Mouse (Mus musculus): ENCODE measurements around the gene Hnrnpf. TPM values are rescaled to one million over a fixed set of nuclear protein-coding genes. Genes with fewer than 3 reads are reported as not detected.
"Not testable (repeated sequence)": the region's sequence is repeated elsewhere in the genome, so short reads cannot be mapped to it uniquely, and the experiment has no call there.

Gene Hnrnpf
- total RNA-seq (2021), result 100 to 1,000 TPM; 424 to 432 TPM
- long read RNA-seq, experiment 1, transcript Hnrnpf-208 (4 exons, 956 nt), result minor isoform, 66 of 706 reads
- long read RNA-seq, experiment 1, transcript Hnrnpf-201 (4 exons, 2,147 nt), result major isoform, 189 of 706 reads
- long read RNA-seq, experiment 1, transcript Hnrnpf-209 (3 exons, 2,280 nt), result minor isoform, 110 of 706 reads
- long read RNA-seq, experiment 1, transcript Hnrnpf-210 (1 exons, 1,922 nt), result minor isoform, 30 of 706 reads
- long read RNA-seq, experiment 1, partial matches to known transcripts, result 214 of 706 reads
- long read RNA-seq, experiment 1, other reads (novel, unspliced or antisense), result 94 of 706 reads
- long read RNA-seq, experiment 2, transcript Hnrnpf-201 (4 exons, 2,147 nt), result major isoform, 74 of 285 reads
- long read RNA-seq, experiment 2, transcript Hnrnpf-208 (4 exons, 956 nt), result minor isoform, 28 of 285 reads
- long read RNA-seq, experiment 2, transcript Hnrnpf-209 (3 exons, 2,280 nt), result minor isoform, 35 of 285 reads
- long read RNA-seq, experiment 2, transcript Hnrnpf-210 (1 exons, 1,922 nt), result minor isoform, 20 of 285 reads
- long read RNA-seq, experiment 2, partial matches to known transcripts, result 102 of 285 reads
- long read RNA-seq, experiment 2, other reads (novel, unspliced or antisense), result 26 of 285 reads

DNA sequence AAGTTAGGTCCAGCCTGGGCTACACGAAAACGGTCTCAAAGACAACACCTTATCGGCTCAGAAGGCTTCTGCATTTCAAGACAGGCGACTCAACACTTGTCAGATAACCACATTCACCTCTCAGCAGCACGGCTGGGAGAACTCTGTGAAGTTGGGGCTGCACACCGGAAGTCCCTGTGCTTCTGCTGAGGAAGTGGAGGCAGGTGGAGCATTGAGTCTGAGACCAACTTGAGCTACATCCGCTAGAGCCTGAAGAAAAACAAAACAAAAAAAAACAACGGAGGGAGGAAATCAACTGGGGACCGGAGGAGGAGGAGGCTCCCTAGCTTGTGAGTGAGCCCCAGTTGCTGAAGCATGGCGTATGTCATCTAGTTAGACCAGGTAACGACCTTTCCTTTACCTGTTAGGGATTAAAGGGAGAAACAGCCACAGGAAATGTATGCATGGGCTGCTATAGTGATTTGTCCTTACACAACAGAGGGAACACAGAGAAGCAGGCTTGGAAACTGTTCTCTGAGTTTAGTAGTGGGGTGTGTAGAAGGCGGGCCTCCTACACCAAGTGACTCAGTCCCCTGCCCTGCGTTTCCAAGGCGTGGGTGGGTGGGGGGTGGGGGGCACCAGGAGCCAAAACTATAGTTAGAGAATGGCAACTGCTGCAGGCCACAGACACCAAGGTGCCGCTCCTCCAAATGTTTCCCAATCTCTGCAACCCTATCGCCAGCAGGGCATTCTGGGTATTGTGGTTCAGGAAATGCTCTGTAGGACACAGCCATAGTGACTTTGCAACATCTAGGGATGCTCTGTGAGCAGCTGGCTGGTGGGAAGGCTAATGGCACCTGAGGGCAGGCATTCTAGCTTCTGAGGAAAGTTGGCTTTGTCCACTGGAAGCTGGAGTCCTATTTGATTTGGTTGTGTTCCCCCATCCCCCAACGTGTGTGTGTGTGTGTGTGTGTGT, at the start of gene Hnrnpf:
Hnrnpf (plus strand) TSS at position 199 of the 955 bp plus-strand sequence.
- no peak for DNase-seq

DNA sequence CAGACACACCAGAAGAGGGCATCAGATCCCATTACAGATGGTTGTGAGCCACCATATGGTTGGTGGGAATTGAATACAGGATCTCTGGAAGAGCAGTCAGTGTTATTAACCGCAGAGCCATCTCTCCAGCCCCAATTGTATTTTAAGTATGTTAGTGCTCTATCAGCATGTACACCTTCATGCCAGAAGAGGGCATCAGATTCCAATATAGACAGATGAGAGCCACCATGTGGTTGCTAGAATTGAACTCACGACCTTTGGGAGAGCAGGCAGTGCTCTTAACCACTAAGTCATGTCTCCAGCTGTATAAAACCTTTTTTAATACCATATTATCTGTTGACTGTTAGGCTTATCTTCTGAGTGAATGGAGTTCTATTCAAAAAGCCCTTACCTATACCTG, 48.4 kb upstream of the Hnrnpf start:
- DNase-seq, result no peak

DNA sequence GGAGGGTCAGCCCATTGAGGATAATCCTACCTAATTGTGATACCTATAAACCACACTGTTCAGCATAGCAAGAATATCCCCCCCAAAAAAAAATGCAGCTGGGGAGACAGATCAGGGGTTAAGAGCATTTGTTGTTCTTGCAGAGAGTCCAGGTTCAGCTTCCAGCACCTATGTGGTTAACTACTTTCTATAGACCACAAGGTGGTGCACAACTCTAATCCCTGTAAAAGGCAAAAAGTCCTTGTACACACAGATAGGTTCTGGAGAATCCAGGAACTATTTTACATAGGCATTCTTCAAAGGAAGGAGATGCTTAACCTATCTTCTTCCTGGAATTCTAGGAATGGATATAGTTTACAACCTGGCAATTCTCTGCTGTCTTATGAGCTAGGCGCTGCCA, 42.1 kb upstream of the Hnrnpf start:
- no peak for DNase-seq

DNA sequence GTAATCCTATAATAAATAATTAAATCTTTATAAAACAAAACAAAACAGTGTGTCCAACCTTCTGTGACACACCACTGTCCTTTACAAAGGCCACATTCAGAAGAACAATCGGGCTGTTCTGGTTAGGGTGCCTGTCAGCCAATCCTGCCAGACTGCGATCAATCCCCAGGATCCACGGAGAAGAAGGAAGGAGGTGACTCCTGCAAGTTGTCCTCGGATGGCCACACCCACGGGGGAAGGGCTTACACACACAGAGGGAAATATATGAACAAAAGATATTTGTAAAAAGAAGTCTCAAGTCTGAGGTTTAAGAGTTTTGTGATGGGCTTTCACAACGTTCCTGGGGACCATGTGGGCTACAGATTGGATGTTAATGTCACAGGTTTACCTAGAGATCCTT, 38.3 kb upstream of the Hnrnpf start, which contains the start of gene Zfp239:
Zfp239 (plus strand) TSS at position 253 of the 400 bp plus-strand sequence.
- no peak for DNase-seq

DNA sequence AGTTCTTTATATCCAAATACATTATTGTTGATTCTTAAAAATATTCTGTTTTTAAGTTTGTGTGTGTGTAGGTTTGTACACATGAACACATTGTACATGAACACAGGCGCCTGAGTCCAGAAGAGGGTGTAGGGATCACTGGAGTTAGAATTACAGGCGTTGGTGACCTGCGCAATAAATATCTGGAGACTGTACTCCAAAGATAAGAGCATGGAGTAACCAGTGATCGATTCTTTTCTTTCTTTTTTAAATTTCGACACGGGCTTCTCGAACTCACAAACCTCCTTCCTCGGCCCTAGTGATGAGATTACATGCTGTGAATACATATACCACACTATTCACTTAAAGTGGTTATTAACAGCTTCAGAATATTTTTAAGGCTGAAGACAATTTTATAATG, 37.7 kb upstream of the Hnrnpf start:
- no peak for DNase-seq

DNA sequence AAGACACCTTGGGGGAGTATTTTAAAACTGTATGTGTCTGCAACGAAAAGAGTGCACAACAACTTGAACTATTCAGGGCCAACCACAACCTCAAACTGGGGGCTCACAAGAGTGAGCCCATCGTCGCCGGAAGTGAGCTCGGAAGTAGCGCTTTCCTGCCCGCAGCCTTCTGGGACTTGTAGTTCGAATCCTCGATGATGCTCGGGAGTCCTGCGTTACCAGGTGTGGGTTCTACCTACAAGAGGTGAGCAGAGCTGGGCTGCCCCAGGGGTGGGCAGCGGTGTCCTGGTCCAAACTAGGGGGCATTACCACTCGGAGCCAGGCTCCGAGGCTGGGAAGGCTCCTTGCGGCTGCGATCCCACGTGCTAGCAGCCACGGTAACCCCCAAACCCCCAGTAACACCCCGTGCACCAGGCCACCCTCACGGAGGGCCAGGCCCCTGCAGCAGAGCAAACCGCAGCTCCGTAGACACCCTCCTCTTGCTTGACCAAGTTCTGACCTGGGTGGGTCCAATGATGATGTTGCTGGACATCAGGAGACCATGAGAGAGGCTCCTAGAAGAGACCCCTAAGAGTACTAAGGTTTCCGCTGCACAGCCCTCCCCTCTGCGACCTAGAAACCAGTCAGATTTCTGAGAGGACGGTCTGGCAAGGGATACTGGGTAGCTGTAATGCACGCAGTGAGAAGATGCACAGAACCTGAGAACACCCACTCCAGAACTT, 37.1 kb upstream of the Hnrnpf start:
- peak; percentile 52 for DNase-seq

DNA sequence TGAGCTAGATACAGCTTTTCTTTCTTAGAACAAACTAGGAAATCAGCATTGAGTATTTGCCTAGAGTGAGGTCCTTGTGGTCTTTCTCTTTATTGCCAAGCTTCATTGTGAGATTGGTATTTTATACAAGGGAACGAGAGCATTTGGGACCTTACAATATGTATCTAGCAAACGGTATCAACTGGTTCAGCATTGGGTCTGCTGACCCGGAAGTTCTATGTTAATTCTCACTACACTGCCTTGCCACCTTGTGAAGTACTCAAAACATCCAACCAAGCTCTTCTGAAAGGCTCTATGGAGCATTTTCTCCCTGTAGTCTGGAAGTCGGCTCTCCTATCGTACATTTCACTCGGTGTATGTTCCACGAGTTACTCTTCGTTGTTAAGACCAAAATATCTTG, 36.4 kb upstream of the Hnrnpf start:
- DNase-seq, result no peak

DNA sequence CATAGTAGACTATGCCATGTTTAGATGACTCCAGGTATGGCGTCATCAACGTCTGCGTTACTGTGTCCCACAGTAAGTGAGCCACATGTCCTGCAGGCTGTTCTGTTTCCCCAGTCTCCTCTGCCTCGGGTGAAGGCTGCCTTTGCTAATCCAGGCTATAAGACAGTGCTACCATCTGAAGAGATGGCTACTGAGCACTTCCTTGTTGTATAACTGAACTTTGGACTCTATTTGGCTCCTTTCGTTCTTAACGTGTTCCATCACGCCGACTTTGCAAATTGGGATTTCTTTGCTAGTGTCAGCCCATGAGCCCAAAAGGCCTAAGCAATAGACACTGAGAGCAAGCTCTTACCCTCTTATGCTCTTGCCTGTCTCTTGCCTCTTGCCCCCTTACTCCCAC, 31.9 kb upstream of the Hnrnpf start:
- no peak for DNase-seq

DNA sequence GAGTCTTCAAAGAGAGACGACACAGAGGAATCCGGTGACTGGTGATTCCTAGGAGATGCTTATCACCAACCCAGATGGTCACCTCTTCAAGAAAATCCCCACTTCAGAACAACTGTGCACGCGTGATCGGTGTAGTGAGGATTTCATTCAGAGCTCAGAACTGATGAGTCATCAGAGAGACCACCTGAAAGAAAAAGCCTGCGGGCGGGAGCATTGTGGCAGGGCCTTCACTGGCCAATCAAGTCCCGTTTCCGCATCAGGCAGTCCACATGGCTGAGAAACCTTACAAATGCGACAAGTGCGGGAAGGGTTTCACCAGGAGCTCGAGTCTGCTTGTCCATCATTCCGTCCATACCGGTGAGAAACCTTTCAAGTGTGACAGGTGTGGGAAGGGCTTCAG, 29.1 kb upstream of the Hnrnpf start:
- no peak for DNase-seq

DNA sequence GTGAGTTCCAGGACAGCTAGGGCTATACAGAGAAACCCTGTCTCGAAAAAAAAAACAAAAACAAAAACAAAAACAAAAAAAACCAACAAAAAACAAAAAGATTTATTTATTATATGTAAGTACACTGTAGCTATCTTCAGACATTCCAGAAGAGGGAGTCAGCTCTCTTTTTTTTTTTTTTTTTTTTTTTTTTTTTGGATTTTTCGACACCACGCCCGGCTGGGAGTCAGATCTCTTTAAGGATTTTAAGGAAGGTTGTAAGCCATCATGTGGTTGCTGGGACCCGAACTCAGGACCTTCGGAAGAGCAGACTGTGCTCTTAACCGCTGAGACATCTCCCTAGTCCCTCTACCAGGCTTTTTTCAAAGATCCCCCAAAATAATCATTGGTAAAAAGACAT, 26.7 kb upstream of the Hnrnpf start:
- not testable (repeated sequence) for DNase-seq

DNA sequence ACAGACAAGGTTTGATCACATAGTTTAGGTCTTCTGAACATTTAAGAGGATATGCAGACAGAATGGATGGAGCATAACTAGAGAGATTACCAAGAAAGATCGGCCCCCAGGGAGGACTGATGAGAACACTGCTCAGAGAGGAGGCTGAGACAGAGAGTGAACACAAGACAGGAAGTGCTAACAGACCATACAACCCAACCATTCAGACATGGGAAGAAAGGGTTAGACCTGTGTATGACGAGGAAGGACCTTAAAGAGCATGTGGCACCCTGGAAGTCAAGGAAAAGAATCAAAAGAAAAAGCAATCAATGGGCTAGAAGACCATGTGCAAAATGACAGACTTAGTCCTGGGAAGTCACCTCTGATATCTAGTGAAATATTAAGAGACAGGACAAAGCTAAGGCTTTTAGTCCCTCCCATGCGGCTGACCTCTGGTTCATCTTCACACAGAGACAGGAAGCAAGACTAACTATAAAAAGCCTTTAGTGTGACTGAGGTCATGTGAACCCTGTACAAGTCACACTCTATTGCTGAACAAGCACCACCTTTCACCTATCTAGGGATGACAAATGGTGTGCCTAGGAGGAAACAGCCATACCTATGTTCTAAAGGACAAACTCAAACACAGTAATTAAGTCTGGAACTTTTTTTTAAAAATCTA, 25.4 kb upstream of the Hnrnpf start:
- no peak for DNase-seq

DNA sequence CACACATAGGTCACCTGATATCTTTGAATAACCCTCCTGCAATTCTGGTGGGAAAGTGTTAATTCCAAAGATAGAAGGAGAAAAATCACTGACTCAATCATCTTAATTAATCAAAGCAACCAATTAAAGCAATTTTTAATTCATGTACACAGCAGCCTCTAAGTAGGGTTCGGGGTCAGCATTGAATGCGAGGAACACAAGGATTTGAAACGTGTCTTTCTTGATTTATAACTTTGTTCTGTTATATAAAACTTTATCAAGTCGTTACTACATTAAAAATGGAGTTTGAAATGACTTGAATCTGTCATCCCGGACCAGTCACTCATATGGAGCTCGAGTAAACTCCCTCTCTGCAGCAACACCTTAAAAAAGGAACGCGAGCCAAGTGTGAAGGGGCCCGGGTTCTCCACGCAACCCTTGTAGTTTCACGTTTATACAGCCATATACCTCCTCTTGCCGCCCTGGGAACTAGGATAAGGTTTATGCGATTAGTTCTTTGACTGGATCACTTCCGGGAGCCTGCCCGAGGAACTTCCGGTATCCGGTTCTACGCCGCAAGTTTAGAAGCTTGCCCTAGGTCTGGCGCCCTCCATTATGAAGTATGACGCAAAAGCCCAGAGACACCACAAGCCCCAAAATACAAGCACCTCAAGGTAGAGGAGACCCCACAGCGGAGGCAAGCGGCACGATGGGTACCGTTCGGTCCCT, 21.3 kb upstream of the Hnrnpf start:
- DNase-seq, result peak; percentile 89

DNA sequence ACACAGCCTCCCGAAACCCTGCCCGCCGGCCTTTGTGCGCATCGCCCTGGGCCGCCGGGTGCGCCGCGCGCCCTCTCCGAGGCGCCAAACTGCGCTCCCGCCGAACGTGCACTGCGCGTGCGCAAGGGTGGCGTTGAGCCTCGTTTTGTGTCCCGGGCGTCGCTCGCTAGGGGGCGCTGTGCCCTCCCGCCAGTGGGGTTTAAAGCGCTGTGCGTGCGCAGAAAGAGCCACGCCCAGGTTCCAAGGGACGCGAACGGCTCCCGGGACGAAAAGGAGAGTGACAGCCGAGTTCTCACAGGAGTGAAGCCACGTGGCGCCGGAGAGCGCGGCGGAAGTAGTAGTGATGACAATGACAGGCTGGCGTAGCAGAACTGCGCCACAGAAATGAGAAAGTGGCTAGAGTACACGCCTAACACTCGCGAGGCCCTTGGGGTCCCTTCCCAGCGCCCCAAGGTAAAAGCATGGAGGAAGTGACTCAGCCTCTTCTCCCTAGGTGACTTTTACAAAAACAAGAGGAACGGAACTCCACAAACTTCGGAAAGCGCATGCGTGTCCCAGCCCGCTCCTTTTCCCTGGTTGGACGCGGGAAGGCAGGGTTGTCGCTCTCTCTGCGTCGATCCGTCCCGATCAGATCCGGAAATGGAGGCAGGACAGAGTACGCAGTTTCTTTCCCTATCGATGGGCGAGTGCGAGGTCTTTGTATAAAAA, 20.6 kb upstream of the Hnrnpf start:
- DNase-seq, result peak; percentile 100

DNA sequence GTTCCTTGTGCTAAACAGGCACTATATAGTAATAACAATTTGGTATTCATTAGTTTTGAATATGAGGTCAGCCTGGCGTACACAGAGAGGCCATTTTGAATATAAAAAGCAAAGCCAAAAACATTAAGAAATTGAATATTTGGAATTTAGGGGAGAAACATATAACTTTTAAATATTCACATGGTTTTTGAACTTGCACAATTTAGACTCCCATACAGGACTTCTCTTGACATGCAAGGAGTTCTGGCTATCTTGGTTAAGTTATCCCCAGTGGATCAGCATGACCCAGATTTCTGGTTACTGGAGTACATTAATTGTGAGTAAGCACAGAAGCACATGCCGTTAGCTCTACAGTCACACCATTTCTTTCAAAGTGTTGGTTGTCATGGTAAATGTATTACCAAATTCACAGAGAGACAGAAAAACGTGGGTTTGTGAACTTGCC, 19.7 kb upstream of the Hnrnpf start:
- no peak for DNase-seq

DNA sequence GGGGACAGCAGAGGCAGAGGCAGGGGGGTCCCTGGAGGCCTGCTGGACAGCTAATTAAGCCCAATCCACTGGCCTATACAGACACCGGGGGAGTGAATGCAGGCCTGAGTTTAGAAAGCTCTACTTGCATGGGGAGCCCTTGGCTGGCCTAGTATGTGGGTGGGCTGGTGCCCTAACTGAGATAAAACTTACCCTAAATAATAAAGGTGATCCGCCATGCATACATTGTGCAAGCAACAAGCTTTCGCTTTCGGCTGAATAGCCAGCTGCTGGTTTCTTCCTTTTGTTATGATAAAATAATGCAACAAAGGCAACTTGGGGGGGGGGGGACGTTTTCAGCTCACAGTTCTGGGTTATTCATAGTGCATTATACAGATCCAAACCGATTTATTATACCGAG, 18.9 kb upstream of the Hnrnpf start:
- DNase-seq, result no peak

DNA sequence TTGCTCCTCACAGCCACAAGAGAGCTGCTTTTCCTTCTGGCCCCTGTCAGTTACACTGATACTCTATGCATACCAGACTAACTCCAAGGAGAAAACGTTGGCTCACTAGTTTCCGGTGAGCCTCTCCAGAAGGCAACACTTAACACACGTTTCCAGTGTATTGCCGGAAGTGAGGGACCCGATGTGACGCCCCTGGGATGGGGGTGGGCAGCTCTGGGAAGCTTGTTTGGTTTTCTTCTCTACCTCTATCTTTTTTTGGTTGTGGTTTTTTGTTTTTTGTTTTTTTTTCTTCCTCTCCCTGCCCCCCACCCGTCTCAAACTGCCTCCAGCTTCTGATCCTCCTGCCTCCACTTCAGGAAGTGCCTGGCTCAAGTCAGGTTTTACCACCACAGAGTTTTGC, 18.1 kb upstream of the Hnrnpf start:
- no peak for DNase-seq

DNA sequence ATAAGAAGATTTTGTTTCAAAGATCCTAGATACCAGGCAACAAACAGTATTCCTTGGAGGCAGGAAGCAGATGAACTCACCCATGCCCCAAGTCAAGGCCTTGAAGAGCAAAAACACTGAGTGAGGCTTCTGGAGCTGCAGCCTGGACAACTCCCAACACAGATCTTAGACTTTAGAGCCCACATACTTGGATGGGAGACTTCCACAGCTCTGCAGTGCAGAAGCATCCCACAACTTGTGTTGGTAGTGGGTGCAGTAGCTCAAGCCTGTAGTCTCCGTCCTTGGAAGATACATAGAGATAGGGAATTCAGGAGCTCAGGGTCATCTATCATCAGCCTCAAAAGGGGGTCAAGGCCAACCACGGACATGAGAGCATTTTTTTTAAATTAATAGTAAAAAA, 14.2 kb upstream of the Hnrnpf start:
- DNase-seq, result no peak

DNA sequence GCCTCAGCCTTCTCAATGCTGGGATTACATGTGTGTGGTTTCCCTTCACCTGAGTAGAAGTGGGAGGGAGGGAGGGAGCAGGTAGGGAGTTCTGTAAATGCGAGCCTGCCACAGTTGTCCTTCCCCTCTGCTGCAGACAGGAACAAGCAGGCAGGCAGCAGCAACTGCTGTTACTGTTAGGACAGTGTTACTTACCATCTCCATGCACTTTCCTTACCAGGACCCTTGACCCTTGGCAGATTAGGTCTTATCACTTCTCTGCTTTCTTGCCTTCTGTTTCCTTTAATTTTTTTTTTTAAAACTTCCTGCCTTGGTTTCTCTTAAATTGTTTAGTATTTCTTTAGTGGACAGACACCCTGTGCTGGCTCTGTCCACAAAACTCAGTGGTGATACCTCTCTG, 12.1 kb upstream of the Hnrnpf start:
- DNase-seq, result no peak

DNA sequence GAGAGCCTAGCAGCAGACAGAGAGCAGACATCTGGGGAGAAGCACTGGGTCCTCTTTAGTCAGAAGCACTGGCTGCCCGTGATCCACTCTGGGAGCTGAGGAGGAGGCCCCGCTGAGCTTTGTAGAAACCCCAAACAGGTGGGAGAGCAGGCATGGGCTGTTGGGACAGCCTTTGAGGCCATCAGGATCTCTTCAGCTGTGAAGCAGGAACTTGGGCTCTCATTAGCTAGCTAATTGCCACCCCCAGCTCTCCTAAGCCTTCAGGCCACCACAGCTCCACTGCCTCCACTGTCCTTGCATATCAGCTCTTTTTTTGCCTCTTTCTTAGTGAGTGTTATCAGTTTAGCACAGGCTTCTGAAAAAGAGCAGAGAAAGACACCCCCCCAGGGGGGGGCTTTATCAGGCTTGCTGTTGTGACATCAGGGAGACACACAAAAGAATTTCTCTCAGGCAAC, 11.5 kb upstream of the Hnrnpf start:
- DNase-seq, result no peak

DNA sequence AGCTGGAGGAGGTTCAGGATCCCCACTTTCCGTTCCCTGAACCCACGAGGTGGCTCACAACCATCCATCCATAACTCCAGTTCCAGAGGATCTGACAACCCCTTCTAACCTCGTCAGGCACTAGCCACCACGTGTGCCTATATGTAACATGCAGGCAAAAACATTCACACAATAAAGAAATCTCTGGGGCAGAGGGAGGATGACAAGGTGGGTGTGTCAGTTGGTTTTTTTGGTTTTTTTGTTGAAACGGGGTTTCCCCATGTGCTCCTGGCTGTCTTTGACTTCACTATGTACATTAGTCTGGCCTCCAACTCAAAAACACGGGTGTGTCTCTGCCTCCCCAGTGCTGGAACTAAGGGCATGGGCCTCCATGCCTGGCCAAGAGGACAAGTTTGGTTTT, 9.9 kb upstream of the Hnrnpf start:
- no peak for DNase-seq

Data from adrenal gland, postnatal 10 days (tissue).